Comparison of ENCODE assay signal across 20 mouse cellular contexts in the genomic region with DNA sequence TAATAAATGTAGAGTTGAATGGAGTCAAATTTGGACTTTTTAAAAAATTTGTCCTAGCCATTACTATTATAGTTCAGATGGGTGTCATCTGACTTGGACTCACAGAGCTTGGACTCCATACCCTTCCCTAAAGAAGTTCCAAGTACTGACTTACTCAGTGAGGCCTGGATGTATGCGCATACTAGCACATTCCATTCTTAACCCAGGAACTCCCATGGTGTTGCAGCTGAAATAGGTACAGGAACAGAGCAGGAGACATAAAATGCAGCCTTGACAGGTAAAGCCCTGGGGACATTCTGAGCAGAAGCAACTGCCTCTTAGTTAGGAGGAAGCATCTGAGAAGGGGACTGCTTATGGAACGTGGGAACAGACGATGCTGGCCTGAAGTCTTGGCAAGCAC. TPM values are rescaled to one million over a fixed set of nuclear protein-coding genes. Genes with fewer than 3 reads are reported as not detected.
"Had no signal": no experiment of that assay in that cellular context is flagged by ENCODE, and none has a peak within 500 bp of the region (broad histone marks: within the 10 kb centered on the region; RNA-seq: fewer than 3 reads in every experiment).

No protein-coding gene starts in this region.

- H3K27ac ChIP-seq: limb, embryonic 12.5 days; limb, embryonic 15.5 days; liver, embryonic 14.5 days; macrophage; midbrain, embryonic 12.5 days had no signal

- H3K4me2 ChIP-seq: limb, embryonic 12.5 days; limb, embryonic 15.5 days; liver, embryonic 11.5 days; lung, embryonic 14.5 days; midbrain, embryonic 12.5 days had no signal

- H3K4me3 ChIP-seq: limb, embryonic 12.5 days; limb, embryonic 15.5 days; midbrain, embryonic 12.5 days had no signal

- H3K4me1 ChIP-seq: limb, embryonic 12.5 days; limb, embryonic 15.5 days; midbrain, embryonic 12.5 days had no signal

- H3K9me3 ChIP-seq: limb, embryonic 12.5 days; limb, embryonic 15.5 days; midbrain, embryonic 12.5 days had no signal

- DNase-seq: kidney, postnatal 14 days; kidney, postnatal 4 days; left cerebral cortex, postnatal 4 days; liver, postnatal 0 days; lung, embryonic 14.5 days; thymus, adult 18-20 months; thymus, postnatal 36 days had no signal

- ATAC-seq: liver, postnatal 0 days; lung, postnatal 0 days; midbrain, embryonic 16.5 days had no signal

- H3K27me3 ChIP-seq: limb, embryonic 12.5 days; limb, embryonic 15.5 days; midbrain, embryonic 12.5 days had no signal

- H3K9ac ChIP-seq: limb, embryonic 12.5 days; limb, embryonic 15.5 days; liver, embryonic 14.5 days; liver, postnatal 0 days; lung, embryonic 14.5 days; midbrain, embryonic 12.5 days had no signal

- H3K36me3 ChIP-seq: limb, embryonic 12.5 days; limb, embryonic 15.5 days; midbrain, embryonic 12.5 days had no signal

RNA-seq across cellular contexts. Expression of a gene that starts 45.8 kb away (rescaled TPM):
- polyA plus RNA-seq: limb, embryonic 12.5 days; limb, embryonic 15.5 days; liver, embryonic 11.5 days; macrophage; neural tube, embryonic 11.5 days; neural tube, embryonic 14.5 days; spleen, adult 2 months; testis, adult 2 months; urinary bladder, adult 2 months had no signal
